In the genomic region with DNA sequence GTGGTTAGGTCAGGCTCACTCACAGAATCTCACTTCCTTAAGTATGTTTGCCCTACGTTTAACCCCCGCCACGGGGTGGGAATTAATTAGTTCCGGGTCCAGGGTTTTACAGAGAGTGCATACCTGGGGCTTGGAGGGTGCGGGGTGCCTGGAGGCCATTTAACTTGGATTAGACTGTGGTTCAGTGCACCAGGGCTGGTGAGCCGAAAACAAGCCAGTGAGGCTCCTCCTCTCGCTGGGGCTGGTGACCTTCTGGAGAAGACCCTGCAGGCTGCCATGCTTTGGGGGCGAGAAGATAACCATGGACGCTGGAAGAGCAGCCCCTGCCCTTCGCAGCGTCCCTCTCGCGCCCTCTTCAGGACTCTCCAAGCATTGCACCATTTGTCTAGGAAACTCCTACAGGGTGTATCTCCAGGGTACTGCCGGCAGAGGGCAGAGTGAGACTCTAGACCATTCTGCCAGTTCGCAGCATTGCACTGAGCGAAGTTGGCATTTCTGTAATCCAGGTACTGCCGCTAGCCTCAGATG, we compare ENCODE assay signal across 9 mouse cellular contexts. TPM values are rescaled to one million over a fixed set of nuclear protein-coding genes. Genes with fewer than 3 reads are reported as not detected.
A peak's percentile ranks its signal among the peaks of the same experiment; 100 is the strongest.
DNase-seq lines count a peak whose midpoint lies in the region; ATAC-seq and TF ChIP-seq lines count a peak whose summit lies in the region.
"Had no signal": no experiment of that assay in that cellular context is flagged by ENCODE, and none has a peak within 500 bp of the region (broad histone marks: within the 10 kb centered on the region; RNA-seq: fewer than 3 reads in every experiment).

No protein-coding gene starts in this region.

- peak; percentile 43; the same call in 1 of the 2 replicates for TF ChIP-seq CTCF in lung, adult 2 months (IDR thresholded peaks at IDR 0.05; ENCODE audit: insufficient read depth, low read length)

- no peaks in the 10 kb centered on the region for H3K4me1 ChIP-seq in lung, adult 2 months (ENCODE audit: control insufficient read depth, insufficient read depth, low read length)
- H3K4me1 ChIP-seq: liver, embryonic 15.5 days had no signal

- TF ChIP-seq POLR2A in lung, adult 2 months (IDR thresholded peaks at IDR 0.05; ENCODE audit: borderline replicate concordance, extremely low read depth, low read depth, low read length): no peak

- DNase-seq in cerebellum, adult 11 months: peak; percentile 32
- peak; percentile 5 for DNase-seq in T-cell, adult 2 months (ENCODE audit: low spot score)
- DNase-seq in cerebellum, postnatal 36 days: peak; percentile 55 to 56
- peak; percentile 3 for DNase-seq in heart, adult 8-10 months (ENCODE audit: low spot score)
- peak; percentile 69 for DNase-seq in layer of hippocampus, adult 11-12 months (ENCODE audit: low spot score)
- DNase-seq in lung, adult 2 months: peak; percentile 50
- peak; percentile 56 to 67 for DNase-seq in right cerebral cortex, postnatal 10 days (ENCODE audit: low spot score in 2 of 2)

- whole genome bisulfite sequencing in lung, adult 2 months: 26% methylated on average over 17 of the region's 17 CpGs

- no peak for ATAC-seq in cerebellum, adult (ENCODE audit: insufficient number of reproducible peaks, low FRiP score, low TSS enrichment)

- no peak overlapping the region for H3K4me3 ChIP-seq in lung, adult 2 months (replicated peaks; ENCODE audit: extremely low read depth, low read depth, low read length)
- H3K4me3 ChIP-seq: liver, embryonic 15.5 days had no signal

RNA-seq across cellular contexts. Expression of gene Gprc5b, which starts 28.4 kb away (rescaled TPM):
- 10 to 100 TPM in 2 of 4 experiments, 1 to 10 TPM in 2; 9.2 to 13.8 (median 11.6) TPM for total RNA-seq in heart, adult 8-10 months (2022)
- polyA plus RNA-seq in lung, adult 2 months (2012; rRNA removed): 31.3 and 46.6 TPM in 2 replicates

Comparison
In these comparisons a context has a peak if more than half of its experiments do, and no peak if none do; other contexts are left out.
1. DNase-seq: peak in every context shown above with its lines; median percentile 69 in layer of hippocampus, adult 11-12 months; 62 in right cerebral cortex, postnatal 10 days; 56 in cerebellum, postnatal 36 days; 50 in lung, adult 2 months; 32 in cerebellum, adult 11 months; 5 in T-cell, adult 2 months; 3 in heart, adult 8-10 months.